Mouse (Mus musculus) forebrain, embryonic 12.5 days (tissue): ENCODE results near the gene B4galt3. TPM values are rescaled to one million over a fixed set of nuclear protein-coding genes. Genes with fewer than 3 reads are reported as not detected.
"Not testable (repeated sequence)": the region's sequence is repeated elsewhere in the genome, so short reads cannot be mapped to it uniquely, and the experiment has no call there.

ENCODE experiments used
- ATAC-seq: fragments of 200-750 bp; cut with Nextera tagmentation; 2 replicates; pipeline ENCODE4 v1.8.0; 2017; ENCODE audit warnings: moderate TSS enrichment; ENCODE audit not compliant: low FRiP score
- H3K27ac ChIP-seq: fragments of 300-500 bp; sonication (generic); 2 replicates; pipeline ENCODE4 v1.5.1; 2016; ENCODE audit warnings: mild to moderate bottlenecking
- H3K27me3 ChIP-seq: fragments of 300-500 bp; sonication (generic); 2 replicates; pipeline ENCODE4 v1.6.1; 2016; ENCODE audit warnings: mild to moderate bottlenecking
- H3K36me3 ChIP-seq: fragments of 300-500 bp; sonication (generic); replicated peaks from 2 replicates; pipeline ENCODE4 v1.6.1; 2016; ENCODE audit warnings: mild to moderate bottlenecking
- H3K4me1 ChIP-seq: fragments of 300-500 bp; sonication (generic); 2 replicates; pipeline ENCODE4 v1.6.1; 2016
- H3K4me2 ChIP-seq: fragments of 300-500 bp; sonication (generic); 2 replicates; pipeline ENCODE4 v1.6.1; 2016; ENCODE audit warnings: mild to moderate bottlenecking, moderate library complexity
- H3K4me3 ChIP-seq: fragments of 300-500 bp; sonication (generic); replicated peaks from 2 replicates; pipeline ENCODE4 v1.5.1; 2016; ENCODE audit warnings: mild to moderate bottlenecking
- H3K9ac ChIP-seq: fragments of 300-500 bp; sonication (generic); 2 replicates; pipeline ENCODE4 v1.6.1; 2016; ENCODE audit warnings: mild to moderate bottlenecking
- H3K9me3 ChIP-seq: fragments of 300-500 bp; sonication (generic); 2 replicates; pipeline ENCODE4 v1.6.1; 2016
- WGBS: fragments of 180-500 bp; shearing (Covaris S2); methylation state at CpG from one replicate; pipeline ENCODE4 v1.1.7; 2016; 5-methylcytosine and 5-hydroxymethylcytosine counted together
- polyA plus RNA-seq: library from polyadenylated mRNA; unstranded; fragments of >200 nt; fragmentation: Nextera tagmentation; extraction: Ambion mirVana; gene quantifications from 2 replicates; pipeline ENCODE4 v1.2.1, GENCODE M21; 2016

B4galt3 gene
- polyA plus RNA-seq, 1 experiment from 2014 or later, result 78.6 TPM

DNA sequence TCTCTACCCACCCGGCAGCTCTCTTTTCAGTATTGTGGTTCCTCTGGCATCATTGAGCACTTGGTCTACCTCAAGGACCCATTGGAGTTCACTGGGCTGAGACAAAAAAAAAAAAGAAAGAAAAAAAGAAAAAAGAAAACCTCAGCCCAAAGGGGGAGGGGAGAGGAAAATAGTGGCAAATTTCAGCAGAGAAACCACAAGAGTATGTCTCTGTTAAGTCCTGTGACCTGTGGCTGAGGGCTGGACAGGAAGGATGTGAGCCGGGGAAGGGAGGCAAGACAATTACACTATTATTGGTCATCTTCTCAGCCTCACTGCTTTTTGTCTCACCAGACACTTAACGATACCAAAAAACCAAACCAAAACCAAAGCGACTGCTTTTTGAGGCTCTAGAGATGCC, 38.3 kb upstream of the B4galt3 start:
- peaks cover 6% of the 10 kb centered on the region; the same call in 1 of the 2 replicates for H3K4me1 ChIP-seq
- no peak overlapping the region for H3K4me2 ChIP-seq
- no peak overlapping the region for H3K9ac ChIP-seq
- no peak for ATAC-seq
- WGBS, result 72% methylated on average over 4 of the region's 4 CpGs
- no peak overlapping the region for H3K27ac ChIP-seq
- H3K27me3 ChIP-seq, result no peaks in the 10 kb centered on the region
- H3K4me3 ChIP-seq, result no peak overlapping the region
- peaks cover 36% of the 10 kb centered on the region for H3K36me3 ChIP-seq
- no peaks in the 10 kb centered on the region for H3K9me3 ChIP-seq

DNA sequence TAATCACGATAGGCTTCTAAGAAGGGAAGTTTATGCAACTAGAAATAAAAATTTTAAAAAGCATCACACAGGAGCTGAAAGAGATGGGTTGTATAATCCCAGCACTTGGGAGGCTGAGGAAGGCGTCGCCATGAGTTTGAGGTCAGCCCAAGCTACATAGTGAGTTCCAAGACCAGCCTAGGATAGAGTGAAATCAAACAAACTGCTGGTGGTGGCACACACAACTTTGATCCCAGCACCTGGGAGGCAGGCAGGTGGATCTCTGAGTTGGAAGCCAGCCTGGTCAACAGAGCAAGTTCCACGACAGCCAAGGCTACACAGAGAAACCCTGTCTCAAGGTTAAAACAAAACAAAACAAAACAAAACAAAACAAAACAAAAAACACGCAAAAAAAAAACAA, 37.8 kb upstream of the B4galt3 start:
- Histone ChIP-seq H3K27me3 (no peaks in the 10 kb centered on the region), H3K4me2 (no peak overlapping the region), H3K4me1 (peaks cover 6% of the 10 kb centered on the region; the same call in 1 of the 2 replicates), H3K4me3 (no peak overlapping the region), H3K9me3 (no peaks in the 10 kb centered on the region), H3K27ac (no peak overlapping the region), H3K36me3 (peaks cover 41% of the 10 kb centered on the region), H3K9ac (no peak overlapping the region)
- WGBS, result 84% methylated on average over 5 of the region's 5 CpGs
- ATAC-seq, result no peak

DNA sequence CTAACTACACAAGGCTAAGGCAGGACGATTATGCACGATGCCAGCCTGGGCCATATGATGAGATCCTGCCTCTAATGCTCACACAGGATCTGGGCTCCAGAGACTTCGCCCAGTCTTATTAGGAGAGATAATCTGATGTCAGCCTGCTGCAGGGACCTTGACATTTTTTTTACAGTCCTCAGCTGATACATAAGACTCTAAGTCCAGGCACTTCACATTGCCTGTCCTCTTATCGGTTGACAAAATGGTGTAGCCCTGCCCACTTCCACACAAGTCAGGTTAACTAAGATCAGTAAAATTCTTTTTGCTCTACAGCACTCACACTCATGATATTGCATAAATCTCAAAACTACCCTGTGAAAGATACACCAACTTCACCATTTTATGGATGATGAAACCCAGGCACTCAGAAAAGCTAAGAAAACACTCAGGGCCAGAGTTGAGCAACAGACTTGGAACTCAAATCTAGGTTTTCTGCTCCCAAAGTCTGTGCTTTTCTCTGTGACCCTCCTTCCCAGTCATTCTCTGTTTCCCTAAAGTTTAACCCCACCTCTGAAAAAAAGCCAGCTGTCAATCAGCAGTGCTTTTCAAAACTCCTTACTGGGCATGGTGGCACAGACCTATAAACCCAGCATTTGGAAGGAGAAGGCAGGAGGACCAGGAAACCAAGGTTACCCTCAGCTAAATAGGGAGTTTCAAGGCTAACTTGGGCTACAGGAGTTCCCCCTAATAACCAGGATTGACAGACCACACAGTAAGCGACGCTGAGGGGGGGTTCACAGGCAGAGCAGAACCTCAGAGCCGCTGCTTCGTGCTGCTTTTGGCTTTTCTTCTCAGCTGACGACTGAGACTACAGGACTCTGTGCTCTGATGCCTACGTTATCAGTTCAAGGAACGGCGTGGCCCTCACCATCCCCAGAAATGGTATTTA, 37.1 kb upstream of the B4galt3 start:
- Histone ChIP-seq H3K27ac (no peak overlapping the region), H3K9me3 (no peaks in the 10 kb centered on the region), H3K4me1 (peaks cover 6% of the 10 kb centered on the region; the same call in 1 of the 2 replicates), H3K9ac (no peak overlapping the region), H3K4me2 (no peak overlapping the region), H3K27me3 (no peaks in the 10 kb centered on the region), H3K4me3 (no peak overlapping the region), H3K36me3 (peaks cover 48% of the 10 kb centered on the region)
- ATAC-seq, result no peak
- WGBS, result 92% methylated on average over 12 of the region's 12 CpGs

DNA sequence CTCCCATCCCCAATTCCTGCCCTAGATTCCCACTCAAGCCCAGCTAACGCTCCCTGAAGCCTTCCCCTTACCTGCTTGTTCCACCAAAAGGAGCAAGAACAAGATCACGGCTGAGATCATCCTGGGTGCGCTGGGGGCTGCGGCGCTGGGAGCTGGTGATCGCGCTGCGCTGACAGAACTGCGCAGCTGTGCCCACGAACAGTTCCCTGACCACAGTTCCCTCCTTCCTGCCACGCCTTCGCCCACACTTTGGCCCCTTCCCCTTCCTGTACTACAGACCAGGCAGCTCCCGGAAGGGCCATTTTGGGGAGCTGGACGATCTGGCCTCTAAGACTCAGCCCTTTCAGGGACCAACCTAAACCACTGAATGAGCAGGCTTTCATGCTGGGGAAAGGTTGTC, 36.0 kb upstream of the B4galt3 start, which contains the start of gene Fcer1g:
TSS of gene Fcer1g (minus strand) at position 240 of the 400 bp plus-strand sequence.
- no peak within 1 kb of the TSS for H3K9ac ChIP-seq
- 93% methylated on average over 14 of the region's 14 CpGs for WGBS
- H3K27me3 ChIP-seq, result no peaks in the 10 kb centered on the region
- H3K4me2 ChIP-seq, result no peak within 1 kb of the TSS
- ATAC-seq, result no peak
- H3K9me3 ChIP-seq, result no peaks in the 10 kb centered on the region
- peaks cover 59% of the 10 kb centered on the region for H3K36me3 ChIP-seq
- H3K4me1 ChIP-seq, result peaks cover 6% of the 10 kb centered on the region; the same call in 1 of the 2 replicates
- H3K4me3 ChIP-seq, result no peak within 1 kb of the TSS
- no peak within 1 kb of the TSS for H3K27ac ChIP-seq

DNA sequence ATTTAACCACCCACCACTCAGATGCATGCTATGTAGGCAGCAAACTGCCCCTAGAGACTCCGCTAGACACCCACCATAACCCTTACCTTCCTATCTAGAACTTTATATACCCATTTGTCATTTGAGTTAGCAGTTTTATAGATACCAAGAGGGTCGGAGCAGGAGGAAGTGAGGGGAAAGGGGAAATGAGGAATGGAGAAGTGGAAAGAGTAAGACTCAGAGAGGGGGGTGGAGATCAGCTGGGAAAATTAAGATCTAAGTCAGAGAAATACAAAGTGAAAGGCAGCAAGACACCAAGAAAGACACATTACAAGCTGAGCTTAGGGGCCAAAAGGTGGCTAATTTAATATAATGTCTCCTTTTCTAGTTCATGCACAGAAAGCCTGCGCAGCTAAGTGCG, 35.6 kb upstream of the B4galt3 start:
- Histone ChIP-seq H3K4me3 (no peak overlapping the region), H3K9ac (no peak overlapping the region), H3K4me2 (no peak overlapping the region), H3K9me3 (no peaks in the 10 kb centered on the region), H3K27me3 (no peaks in the 10 kb centered on the region), H3K27ac (no peak overlapping the region), H3K4me1 (peaks cover 2% of the 10 kb centered on the region; the same call in 1 of the 2 replicates), H3K36me3 (peaks cover 62% of the 10 kb centered on the region)
- no peak for ATAC-seq
- WGBS, result 97% methylated on average over 4 of the region's 4 CpGs

DNA sequence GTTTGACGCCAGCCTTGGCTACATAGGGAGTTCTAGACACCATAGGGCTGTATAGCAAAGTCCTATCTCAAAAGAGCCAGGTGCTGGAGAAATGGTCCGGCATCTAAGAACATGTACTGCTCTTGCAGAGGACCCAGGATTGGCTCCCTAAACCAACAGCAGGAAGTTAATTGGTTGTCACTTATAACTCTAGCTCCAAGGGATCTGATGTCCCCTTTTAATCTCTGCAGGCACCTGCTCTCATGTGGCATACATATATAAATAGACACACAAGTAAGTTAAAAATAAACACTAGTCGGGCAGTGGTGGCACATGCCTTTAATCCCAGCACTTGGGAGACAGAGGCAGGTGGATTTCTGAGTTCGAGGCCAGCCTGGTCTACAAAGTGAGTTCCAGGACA, 34.3 kb upstream of the B4galt3 start:
- ATAC-seq, result no peak
- no peak overlapping the region for H3K27ac ChIP-seq
- H3K4me1 ChIP-seq, result no peaks in the 10 kb centered on the region
- H3K9ac ChIP-seq, result no peak overlapping the region
- peaks cover 71% of the 10 kb centered on the region for H3K36me3 ChIP-seq
- no peak overlapping the region for H3K4me3 ChIP-seq
- WGBS, result 89% methylated on average over 4 of the region's 4 CpGs
- H3K4me2 ChIP-seq, result no peak overlapping the region
- H3K9me3 ChIP-seq, result no peaks in the 10 kb centered on the region
- no peaks in the 10 kb centered on the region for H3K27me3 ChIP-seq

DNA sequence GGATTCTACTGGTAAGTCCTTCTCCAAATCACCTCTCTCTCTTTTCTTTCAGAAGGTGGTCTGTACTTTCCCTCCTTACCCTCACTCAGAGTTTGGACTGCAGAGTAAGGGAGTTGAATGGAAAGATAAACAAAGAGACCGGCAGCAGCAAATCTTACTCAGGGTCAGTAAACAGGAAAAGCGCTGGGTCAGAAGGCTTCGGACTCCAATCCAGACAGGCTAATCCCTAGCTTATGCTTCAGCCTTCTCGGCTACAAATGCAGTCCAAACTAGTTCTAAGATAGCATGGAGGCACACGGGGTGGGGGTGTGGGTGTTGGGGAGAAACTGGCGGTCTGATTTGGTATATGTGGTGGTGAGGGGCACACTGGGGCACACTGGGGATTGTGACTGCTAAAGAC, 32.7 kb upstream of the B4galt3 start:
- Histone ChIP-seq H3K4me3 (no peak overlapping the region), H3K27me3 (no peaks in the 10 kb centered on the region), H3K36me3 (peaks cover 85% of the 10 kb centered on the region), H3K9me3 (no peaks in the 10 kb centered on the region), H3K27ac (no peak overlapping the region), H3K4me1 (no peaks in the 10 kb centered on the region), H3K4me2 (no peak overlapping the region), H3K9ac (no peak overlapping the region)
- 84% methylated on average over 6 of the region's 6 CpGs for WGBS
- no peak for ATAC-seq

DNA sequence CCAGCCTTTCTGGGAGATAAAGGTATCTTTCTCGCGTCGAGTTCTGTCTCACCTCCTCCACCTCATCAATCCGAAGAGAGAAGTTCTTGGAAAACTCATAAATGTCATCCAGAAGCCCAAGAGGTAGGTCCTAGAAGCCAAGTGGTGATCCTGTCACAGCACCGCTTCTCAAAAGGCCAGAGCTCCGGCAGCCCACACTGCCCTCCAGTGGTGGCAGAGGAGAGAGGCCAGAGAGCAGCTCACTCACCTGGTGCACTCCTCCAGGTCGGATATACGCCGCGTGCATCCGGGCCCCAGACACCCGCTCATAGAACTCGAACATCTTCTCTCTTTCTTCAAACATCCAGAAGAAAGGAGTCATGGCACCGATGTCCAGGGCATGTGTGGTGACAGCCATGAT, 31.7 kb upstream of the B4galt3 start:
- Histone ChIP-seq H3K36me3 (peaks cover 91% of the 10 kb centered on the region), H3K4me2 (no peak overlapping the region), H3K4me1 (no peaks in the 10 kb centered on the region), H3K9me3 (no peaks in the 10 kb centered on the region), H3K27me3 (no peaks in the 10 kb centered on the region), H3K4me3 (no peak overlapping the region), H3K27ac (no peak overlapping the region), H3K9ac (no peak overlapping the region)
- WGBS, result 75% methylated on average over 14 of the region's 14 CpGs
- ATAC-seq, result no peak

DNA sequence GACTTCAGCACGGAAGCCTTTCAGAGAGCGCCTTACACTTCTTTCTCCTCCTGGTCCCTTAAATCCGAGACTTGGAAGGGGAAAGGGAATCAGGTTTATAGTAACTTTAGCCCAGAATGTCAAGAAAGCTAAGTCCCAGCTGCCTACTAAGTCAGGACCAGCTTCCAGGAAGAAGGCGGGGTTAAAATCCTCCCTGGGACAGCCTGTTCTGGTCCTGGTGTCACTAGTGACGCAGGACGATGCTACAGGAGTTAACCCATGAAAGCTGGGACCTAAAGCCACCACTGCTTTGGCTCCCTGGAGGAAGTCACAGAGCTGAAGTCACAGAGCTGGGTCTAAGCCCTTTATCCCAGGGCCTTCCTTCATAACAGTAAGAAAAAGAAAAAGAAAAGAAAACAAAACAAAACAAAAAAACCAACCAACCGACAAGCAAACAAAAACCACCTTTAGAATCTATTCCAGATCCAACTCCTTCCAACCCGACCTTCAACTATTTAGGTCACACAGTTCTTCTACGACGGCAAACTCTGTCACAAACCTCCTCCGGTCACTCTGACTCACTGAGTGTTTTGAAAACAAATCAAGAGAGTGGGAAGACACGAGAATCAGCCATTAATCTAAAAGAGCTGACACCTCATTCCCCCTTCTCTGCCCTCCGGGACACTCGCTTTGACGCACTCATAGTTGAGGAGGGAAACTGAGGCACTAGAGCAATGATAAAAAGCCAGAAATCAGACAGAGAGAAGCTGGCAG, 30.0 kb upstream of the B4galt3 start:
- no peak overlapping the region for H3K4me3 ChIP-seq
- no peak overlapping the region for H3K9ac ChIP-seq
- no peaks in the 10 kb centered on the region for H3K27me3 ChIP-seq
- no peak overlapping the region for H3K27ac ChIP-seq
- 84% methylated on average over 15 of the region's 15 CpGs for WGBS
- peaks cover 86% of the 10 kb centered on the region for H3K36me3 ChIP-seq
- ATAC-seq, result no peak
- no peaks in the 10 kb centered on the region for H3K9me3 ChIP-seq
- H3K4me1 ChIP-seq, result no peaks in the 10 kb centered on the region
- no peak overlapping the region for H3K4me2 ChIP-seq

DNA sequence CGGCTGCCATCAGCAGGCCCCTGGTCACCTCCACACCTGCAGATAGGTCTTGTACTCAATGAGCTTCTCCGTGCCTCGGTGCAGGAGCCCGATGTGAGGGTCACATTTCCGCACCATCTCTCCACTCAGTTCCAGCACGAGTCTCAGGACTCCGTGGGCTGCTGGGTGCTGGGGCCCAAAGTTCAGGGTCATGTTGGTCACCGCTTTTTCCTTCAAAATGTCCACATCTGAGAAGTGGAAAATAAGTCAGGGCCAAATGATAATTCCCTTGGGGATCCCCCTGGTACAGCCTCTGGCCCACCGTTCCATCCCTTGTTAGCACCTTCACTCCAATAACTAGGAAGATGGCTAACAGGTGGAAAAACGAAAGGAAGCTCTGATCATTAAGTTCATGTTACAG, 29.2 kb upstream of the B4galt3 start:
- no peak for ATAC-seq
- peaks cover 84% of the 10 kb centered on the region for H3K36me3 ChIP-seq
- no peak overlapping the region for H3K4me2 ChIP-seq
- H3K4me3 ChIP-seq, result no peak overlapping the region
- no peaks in the 10 kb centered on the region for H3K9me3 ChIP-seq
- no peak overlapping the region for H3K27ac ChIP-seq
- 91% methylated on average over 10 of the region's 10 CpGs for WGBS
- peaks cover 6% of the 10 kb centered on the region for H3K4me1 ChIP-seq
- H3K27me3 ChIP-seq, result no peaks in the 10 kb centered on the region
- H3K9ac ChIP-seq, result no peak overlapping the region

DNA sequence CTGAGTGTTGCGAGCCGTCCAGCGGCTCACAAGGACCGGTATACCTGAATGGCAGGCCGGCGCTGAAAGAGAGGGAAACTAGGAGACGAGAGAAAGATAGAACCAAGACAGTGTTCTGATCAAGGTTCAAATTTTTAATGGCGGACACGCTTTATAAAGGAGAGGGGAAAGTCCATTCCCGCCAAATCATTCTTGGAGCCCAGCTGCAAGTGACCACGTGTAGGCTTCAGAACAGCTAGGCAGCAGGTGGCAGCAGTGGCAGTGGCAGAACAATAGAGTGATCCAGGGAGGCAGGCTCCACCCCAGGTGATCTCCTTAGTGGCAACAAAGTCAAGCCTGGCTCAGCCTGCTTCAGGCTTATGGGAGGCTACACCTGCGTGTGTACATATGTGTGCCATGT, 28.2 kb upstream of the B4galt3 start:
- not testable (repeated sequence) for H3K4me2 ChIP-seq, H3K9me3 ChIP-seq, H3K27me3 ChIP-seq, H3K4me3 ChIP-seq, H3K27ac ChIP-seq, H3K9ac ChIP-seq, ATAC-seq
- Histone ChIP-seq H3K4me1 (peaks cover 12% of the 10 kb centered on the region), H3K36me3 (peaks cover 74% of the 10 kb centered on the region)
- WGBS, result 82% methylated on average over 12 of the region's 12 CpGs

DNA sequence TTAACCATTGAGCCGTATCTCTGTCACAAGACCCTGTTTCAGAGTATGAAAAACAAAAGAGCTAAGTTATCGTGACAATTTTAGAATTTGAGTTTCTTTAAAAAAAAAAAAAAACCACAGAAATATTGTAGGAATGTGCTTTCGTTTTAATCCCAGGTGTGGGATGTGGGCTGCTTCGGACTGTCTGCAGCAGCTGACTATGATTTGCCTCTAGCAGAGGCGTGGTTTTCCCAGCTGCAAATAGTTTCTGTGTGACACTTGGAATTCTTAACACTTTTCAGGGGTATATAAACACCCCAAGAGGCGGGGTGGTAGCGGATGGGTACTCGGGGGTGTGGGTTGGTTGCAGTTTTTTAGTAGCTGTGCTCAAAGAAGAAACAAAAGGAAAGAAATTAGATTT, 24.8 kb upstream of the B4galt3 start:
- Histone ChIP-seq H3K4me3 (no peak overlapping the region), H3K27me3 (no peaks in the 10 kb centered on the region), H3K9ac (0 out of 2 replicates have a peak overlapping the region, but pooled peaks have one; percentile 81), H3K4me1 (peaks cover 31% of the 10 kb centered on the region), H3K27ac (no peak overlapping the region), H3K4me2 (no peak overlapping the region), H3K9me3 (no peaks in the 10 kb centered on the region), H3K36me3 (peaks cover 45% of the 10 kb centered on the region)
- 91% methylated on average over 8 of the region's 8 CpGs for WGBS
- ATAC-seq, result no peak
